Mouse (Mus musculus) adipose tissue, adult 10 weeks (tissue): ENCODE results near the gene Prrt1. TPM values are rescaled to one million over a fixed set of nuclear protein-coding genes. Genes with fewer than 3 reads are reported as not detected.

Experiments
- polyA plus RNA-seq: library from polyadenylated mRNA; stranded (reverse); fragments of 350-450 nt; fragmentation: Illumina TruSeq; extraction: RNeasy Lipid Tissue Mini Kit (QIAGEN cat#74804); gene quantifications from one replicate; pipeline ENCODE4 v1.2.3, GENCODE M21; 2014; ENCODE audit warnings: low read depth, low replicate concordance

Gene Prrt1
- polyA plus RNA-seq = 31.3 TPM

DNA sequence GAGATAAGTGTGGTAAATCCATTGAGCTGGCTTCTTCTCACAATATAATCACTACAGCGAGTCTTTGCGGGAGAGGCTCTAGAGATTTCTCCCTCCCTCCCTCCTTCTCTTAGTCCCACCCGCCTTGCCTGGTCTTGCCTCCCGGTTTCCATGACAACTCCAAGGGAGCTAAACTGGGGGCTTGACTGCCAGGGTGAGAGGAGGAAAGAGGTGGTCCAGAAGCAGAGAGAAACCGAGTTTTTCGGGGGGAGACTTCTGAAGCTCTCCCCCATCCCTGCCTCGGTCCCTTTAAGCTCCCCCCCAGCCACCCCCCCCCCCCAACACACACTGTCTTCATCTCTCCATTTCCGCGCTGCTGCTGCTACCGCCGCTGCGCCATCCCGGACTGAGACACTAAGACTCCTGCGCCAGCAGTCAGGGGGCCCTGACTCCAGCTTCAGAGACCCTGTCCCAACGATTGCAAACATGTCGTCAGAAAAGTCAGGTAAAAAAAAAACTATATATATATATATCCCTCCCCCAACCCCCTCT is at the start of gene Prrt1:
Gene Prrt1 (plus strand): TSS at position 313 of the 531 bp plus-strand sequence.

DNA sequence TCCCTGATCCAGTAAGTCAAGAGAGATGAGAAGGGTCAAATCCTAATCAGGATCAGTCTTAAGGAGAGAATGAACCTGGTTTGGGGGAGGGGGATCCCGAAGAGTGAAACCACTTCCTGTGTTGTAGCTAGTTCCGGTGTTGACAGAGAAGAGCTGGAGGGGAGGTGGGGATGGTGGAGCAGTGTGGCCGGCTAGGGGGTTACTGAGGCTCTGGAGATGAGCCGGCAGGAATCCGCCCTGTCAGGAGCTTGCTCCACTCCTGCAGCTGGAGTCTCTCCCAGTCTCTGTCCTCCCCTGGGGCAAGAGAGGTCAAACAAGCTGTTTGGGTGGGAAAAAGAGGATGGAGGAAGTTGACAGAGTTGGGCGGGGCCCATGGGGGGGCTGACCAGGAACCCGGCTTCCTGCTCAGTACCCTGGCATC is 39.6 kb upstream of the Prrt1 start, which contains the start of gene Gpsm3:
Gene Gpsm3 (plus strand): TSS at position 126 of the 421 bp plus-strand sequence.

GRCm38 (mm10) chr17:34591029-34591993 is 38.0 kb upstream of the Prrt1 start, which contains the start of gene Pbx2:
Pbx2 (plus strand) TSS chr17:34591266.

DNA sequence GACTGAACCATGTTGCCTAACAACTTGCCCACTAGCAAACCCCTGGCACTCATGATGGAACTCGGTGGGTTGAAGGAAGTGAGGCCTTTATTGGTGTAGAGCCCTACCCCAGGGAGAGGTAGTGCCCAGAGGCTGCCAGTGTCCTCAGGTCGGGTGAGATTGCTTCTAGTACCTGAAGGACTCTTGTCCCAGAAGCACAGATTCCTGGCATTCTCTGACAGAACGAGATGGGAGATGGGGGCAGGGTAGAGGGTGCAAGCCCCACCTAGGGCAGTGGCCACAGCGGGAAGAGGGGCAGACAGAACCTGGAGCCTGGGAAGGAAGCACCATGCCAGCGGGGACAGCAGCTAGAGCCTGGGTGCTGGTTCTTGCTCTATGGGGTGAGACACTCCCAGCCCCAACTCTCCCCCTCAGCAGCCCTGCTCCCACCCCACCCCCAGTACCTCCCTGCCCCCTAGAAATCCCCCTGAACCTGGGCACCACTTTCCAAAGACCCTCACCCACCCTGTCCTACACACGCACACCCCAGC is 31.7 kb upstream of the Prrt1 start, which contains the start of gene Ager:
Gene Ager (plus strand): TSS at position 297 of the 530 bp plus-strand sequence.

DNA sequence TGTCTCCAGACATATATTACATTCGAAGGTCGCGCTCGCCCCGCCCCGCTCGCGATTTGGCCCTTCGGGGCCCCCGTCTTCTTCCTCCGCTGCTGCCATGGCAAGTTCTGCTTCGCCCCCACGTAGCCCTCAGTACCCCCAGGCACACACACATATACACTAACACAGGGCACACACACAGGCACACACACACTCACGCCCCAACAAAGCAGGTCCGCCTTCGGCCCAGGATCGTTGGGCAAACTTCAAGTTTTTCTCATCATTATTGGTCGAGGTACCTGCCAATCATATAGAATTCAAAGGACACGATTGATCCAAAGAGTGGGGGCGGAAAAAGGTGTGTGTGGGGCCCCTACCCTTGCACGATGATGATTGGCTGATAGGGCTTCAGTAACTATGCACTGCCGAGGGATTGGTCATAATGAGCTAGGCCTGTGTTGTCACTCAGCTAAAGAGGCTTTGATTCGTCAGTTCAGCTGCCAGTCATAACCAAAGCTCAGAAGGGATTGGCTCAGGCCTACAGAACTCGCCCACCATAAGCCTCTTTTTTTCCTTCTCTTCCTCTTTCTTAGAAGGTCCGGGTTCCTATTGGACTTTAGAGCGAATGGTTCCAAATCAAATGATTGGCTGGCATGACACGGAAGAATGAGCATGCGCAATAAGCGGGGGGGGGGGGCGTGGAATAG is 25.8 kb upstream of the Prrt1 start, which contains the start of gene Rnf5:
Gene Rnf5 (minus strand): TSS at position 316 of the 686 bp plus-strand sequence.

DNA sequence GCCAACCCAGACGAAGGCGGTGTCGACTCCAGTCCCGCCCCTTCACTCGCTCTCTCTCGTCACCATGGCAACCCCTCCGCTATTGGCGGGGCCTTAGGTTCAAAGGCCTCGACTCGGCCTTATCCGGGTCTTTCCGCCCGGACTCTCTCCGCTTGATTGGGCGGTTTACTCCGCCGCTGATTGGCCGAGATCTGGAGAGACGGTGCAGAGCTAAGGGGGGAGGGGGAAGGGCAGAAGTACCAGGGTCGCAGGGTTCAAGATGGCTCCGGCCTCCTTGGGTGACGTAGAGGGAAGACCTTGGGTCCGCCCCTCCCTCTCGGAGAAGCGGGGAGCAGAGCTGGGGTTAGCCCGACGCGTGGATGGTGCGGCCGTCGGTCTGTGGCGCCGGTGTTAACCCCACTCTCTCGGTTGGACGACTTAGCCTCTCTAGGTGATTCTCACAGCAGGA is 25.2 kb upstream of the Prrt1 start, which contains the start of gene Agpat1:
Gene Agpat1 (plus strand): TSS at position 202 of the 448 bp plus-strand sequence.

GRCm38 (mm10) chr17:34615871-34616270 is 13.5 kb upstream of the Prrt1 start, which contains the start of gene Egfl8:
Egfl8 (minus strand) TSS chr17:34615971.

DNA sequence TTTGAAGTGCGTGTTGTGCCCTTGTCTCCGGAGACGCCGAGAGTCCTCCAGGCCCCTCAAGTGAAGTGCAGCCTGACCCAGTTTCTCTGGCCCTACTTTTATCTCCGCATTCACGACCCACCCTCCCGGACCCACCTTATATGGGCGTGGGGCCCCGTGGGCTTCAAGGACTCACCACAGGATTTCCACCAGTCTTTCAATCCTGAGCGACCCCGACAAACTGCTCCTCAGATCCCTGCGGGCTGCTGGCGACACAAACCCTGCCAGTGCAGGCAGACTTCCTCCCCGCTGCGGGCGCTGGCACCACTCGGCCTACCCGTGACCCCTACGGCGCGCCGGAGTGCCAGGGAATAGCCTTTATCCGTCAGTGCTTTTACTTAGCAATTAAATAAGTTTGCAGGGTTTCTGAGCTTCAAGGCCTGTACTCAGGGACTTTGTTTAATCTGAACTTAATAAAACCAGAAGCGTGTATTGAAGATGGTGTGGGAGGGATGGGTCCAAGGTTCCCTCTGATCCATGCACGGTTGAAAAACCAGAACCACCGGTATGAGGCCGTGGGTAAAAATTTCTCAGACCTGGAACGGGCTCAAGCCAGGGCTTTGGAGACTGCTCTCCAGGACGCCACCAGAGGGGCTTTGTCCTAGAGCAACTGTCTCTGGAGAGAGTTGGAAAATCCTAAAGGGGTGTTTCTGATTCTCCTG is 1.2 kb upstream of the Prrt1 start, which contains the start of gene Ppt2:
Gene Ppt2 (minus strand): TSS at position 568 of the 701 bp plus-strand sequence.

DNA sequence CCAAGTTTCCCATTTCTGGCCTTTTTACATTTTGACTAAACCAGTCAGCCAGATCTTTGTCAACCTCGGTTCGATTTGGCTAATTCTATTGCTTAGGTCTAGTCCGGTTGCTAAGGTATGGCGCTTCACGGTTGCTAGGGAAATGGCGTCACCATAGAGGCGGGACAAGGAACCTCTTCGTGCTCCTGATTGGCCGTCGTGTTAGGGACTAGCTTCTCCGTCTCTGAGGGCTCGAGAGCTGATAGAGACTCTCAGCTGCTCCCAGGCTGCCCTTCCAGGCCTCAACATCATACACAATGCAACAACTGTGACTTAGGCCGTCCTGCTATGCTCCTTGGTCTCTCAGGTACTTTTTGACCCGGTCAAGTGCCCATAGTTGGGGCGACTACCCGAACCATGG is 15.3 kb downstream of the Prrt1 start, which contains the start of gene Fkbpl:
Gene Fkbpl (plus strand): TSS at position 157 of the 400 bp plus-strand sequence.

DNA sequence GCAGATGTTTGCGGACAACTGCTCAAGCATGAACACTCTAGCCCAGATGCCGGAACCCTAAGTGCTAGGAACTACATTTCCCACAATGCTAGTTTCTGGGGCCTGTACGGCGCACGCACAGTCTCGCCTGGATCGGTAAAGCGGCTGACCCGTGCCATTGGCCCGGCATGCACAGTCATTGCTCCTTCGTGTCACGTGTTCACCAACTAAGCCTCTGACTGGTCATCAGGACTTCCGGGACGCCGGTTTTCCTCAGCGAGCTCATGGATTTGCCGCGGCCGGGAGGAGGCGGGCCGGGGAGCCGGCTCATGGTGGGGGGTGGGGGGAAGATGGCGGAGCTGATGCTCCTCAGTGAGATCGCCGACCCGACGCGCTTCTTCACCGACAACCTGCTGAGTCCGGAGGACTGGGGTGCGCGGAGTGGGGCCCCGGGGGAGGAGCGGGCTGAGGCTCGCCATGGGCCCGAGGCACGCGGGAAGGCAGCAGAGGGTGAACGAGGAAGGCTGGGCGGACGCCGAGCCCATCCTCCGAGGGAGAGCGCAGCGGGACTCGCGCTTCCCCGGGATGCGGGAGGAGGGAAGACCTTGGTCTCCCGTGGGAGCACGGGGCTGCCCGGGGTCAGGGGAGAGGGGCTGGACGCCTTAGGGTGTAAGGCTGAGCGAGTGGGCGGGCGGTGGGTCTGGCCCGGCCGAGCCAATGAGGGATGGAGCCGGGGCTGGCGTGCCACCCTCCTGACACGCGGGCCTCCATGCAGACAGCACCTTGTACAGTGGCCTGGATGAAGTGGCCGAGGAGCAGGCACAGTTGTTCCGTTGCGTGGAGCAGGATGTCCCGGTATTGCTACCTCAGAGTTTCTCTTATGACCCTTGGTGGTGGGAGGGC is 17.8 kb downstream of the Prrt1 start, which contains the start of gene Atf6b:
Gene Atf6b (plus strand): TSS at position 241 of the 882 bp plus-strand sequence.

DNA sequence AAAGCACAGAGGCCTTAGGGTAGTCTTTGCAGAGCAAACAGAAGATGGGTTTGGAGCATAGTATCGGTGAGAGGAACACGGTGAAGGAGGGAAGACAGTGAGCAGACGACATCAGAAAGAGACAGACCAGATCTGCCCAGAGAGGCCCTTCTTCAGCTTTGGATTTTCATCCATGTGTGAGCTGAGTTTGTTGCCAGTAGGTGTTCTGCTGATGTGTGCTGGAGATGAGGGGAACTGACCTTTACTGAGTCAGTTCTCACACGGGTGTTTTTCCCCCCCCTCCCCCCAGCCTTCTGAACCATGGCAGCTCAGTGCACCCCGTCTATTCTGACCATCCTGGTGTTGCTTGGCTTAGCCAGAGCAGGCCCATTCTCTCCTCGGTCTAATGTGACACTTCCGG is 40.9 kb downstream of the Prrt1 start, which contains the start of gene Tnxb:
Gene Tnxb (plus strand): TSS at position 301 of the 400 bp plus-strand sequence.

Other genes starting within 250 kb of the Prrt1 start
- 20.9 TPM for gene BC051142, start 230.7 kb upstream of the Prrt1 start, polyA plus RNA-seq
- not detected for gene Btnl4, start 152.2 kb upstream of the Prrt1 start, polyA plus RNA-seq
- gene Btnl6, start 112.2 kb upstream of the Prrt1 start, polyA plus RNA-seq = not detected
- gene Notch4, start 65.3 kb upstream of the Prrt1 start, polyA plus RNA-seq = 9.9 TPM
- 14.3 TPM for gene Gpsm3, start 39.7 kb upstream of the Prrt1 start, polyA plus RNA-seq
- gene Pbx2, start 38.3 kb upstream of the Prrt1 start, polyA plus RNA-seq = 43.0 TPM
- 5.1 TPM for gene Ager, start 31.7 kb upstream of the Prrt1 start, polyA plus RNA-seq
- gene Rnf5, start 25.8 kb upstream of the Prrt1 start, polyA plus RNA-seq = 71.9 TPM
- 88.3 TPM for gene Agpat1, start 25.3 kb upstream of the Prrt1 start, polyA plus RNA-seq
- gene Egfl8, start 13.6 kb upstream of the Prrt1 start, polyA plus RNA-seq = 3.9 TPM
- 55.8 TPM for gene Ppt2, start 1.0 kb upstream of the Prrt1 start, polyA plus RNA-seq
- gene Fkbpl, start 15.2 kb downstream of the Prrt1 start, polyA plus RNA-seq = 15.4 TPM
- 49.9 TPM for gene Atf6b, start 17.6 kb downstream of the Prrt1 start, polyA plus RNA-seq
- gene Tnxb, start 41.0 kb downstream of the Prrt1 start, polyA plus RNA-seq = 30.0 TPM
- gene C4b, start 114.3 kb downstream of the Prrt1 start, polyA plus RNA-seq = 248 TPM
- gene Cyp21a1, start 175.0 kb downstream of the Prrt1 start, polyA plus RNA-seq = 1.4 TPM
- gene Stk19, start 207.4 kb downstream of the Prrt1 start, polyA plus RNA-seq = 45.3 TPM
- gene Dxo, start 207.5 kb downstream of the Prrt1 start, polyA plus RNA-seq = 59.7 TPM
- gene Skiv2l, start 220.7 kb downstream of the Prrt1 start, polyA plus RNA-seq = 45.7 TPM
- gene Nelfe, start 220.9 kb downstream of the Prrt1 start, polyA plus RNA-seq = 75.8 TPM
- 114 TPM for gene Cfb, start 233.0 kb downstream of the Prrt1 start, polyA plus RNA-seq
- 14.4 TPM for gene Zbtb12, start 249.9 kb downstream of the Prrt1 start, polyA plus RNA-seq